Mouse (Mus musculus) kidney, adult 2 months (tissue): ENCODE measurements around the gene Smarca4. TPM values are rescaled to one million over a fixed set of nuclear protein-coding genes. Genes with fewer than 3 reads are reported as not detected.
"Not testable (repeated sequence)": the region's sequence is repeated elsewhere in the genome, so short reads cannot be mapped to it uniquely, and the experiment has no call there.

Source experiments
- DNase-seq: peaks from one replicate; pipeline ENCODE4 v3.0.0; 2021
- H3K27ac ChIP-seq: fragments of 200-500 bp; 2 replicates; pipeline ENCODE4 v1.5.1; 2012; ENCODE audit warnings: low read depth, low read length, control low read depth, inconsistent platforms; ENCODE audit not compliant: insufficient read depth
- H3K27me3 ChIP-seq: fragments of 200-500 bp; replicated peaks from 2 replicates; pipeline ENCODE4 v1.6.1; 2012; ENCODE audit warnings: mild to moderate bottlenecking, moderate library complexity, low read length, inconsistent platforms; ENCODE audit not compliant: control insufficient read depth, insufficient read depth
- H3K36me3 ChIP-seq: fragments of 200-500 bp; 2 replicates; pipeline ENCODE4 v1.6.1; 2012; ENCODE audit warnings: mild to moderate bottlenecking, moderate library complexity, low read length, inconsistent platforms; ENCODE audit not compliant: control insufficient read depth, insufficient read depth
- H3K4me1 ChIP-seq: fragments of 200-500 bp; 2 replicates; pipeline ENCODE4 v1.6.1; 2011; ENCODE audit warnings: low read length; ENCODE audit not compliant: control insufficient read depth, insufficient read depth
- H3K4me3 ChIP-seq: fragments of 200-500 bp; 2 replicates; pipeline ENCODE4 v1.5.1; 2011; ENCODE audit warnings: mild to moderate bottlenecking, low read depth, low read length, control low read depth; ENCODE audit not compliant: insufficient read depth
- CTCF ChIP-seq: fragments of 200-500 bp; conservative IDR thresholded peaks from 2 replicates; pipeline ENCODE4 v1.5.1; 2011; ENCODE audit warnings: low read depth, mild to moderate bottlenecking, control low read depth, low read length, moderate library complexity, mixed read lengths; ENCODE audit not compliant: insufficient read depth, insufficient read length
- POLR2A ChIP-seq: fragments of 200-500 bp; IDR thresholded peaks from one replicate; pipeline ENCODE4 v1.6.1; 2011; ENCODE audit warnings: low read depth, low read length, control low read depth
- WGBS: fragments of 180-500 bp; shearing (Covaris S2); methylation state at CpG from one replicate; pipeline ENCODE4 v1.1.7; 2018; 5-methylcytosine and 5-hydroxymethylcytosine counted together
- polyA plus RNA-seq: library from polyadenylated mRNA; depleted of rRNA; stranded (reverse); fragments of >200 nt; gene quantifications from 2 replicates; pipeline ENCODE4 v1.2.3, GENCODE M21; 2012

Smarca4 gene
- polyA plus RNA-seq, 1 experiment = 24.9 TPM

DNA sequence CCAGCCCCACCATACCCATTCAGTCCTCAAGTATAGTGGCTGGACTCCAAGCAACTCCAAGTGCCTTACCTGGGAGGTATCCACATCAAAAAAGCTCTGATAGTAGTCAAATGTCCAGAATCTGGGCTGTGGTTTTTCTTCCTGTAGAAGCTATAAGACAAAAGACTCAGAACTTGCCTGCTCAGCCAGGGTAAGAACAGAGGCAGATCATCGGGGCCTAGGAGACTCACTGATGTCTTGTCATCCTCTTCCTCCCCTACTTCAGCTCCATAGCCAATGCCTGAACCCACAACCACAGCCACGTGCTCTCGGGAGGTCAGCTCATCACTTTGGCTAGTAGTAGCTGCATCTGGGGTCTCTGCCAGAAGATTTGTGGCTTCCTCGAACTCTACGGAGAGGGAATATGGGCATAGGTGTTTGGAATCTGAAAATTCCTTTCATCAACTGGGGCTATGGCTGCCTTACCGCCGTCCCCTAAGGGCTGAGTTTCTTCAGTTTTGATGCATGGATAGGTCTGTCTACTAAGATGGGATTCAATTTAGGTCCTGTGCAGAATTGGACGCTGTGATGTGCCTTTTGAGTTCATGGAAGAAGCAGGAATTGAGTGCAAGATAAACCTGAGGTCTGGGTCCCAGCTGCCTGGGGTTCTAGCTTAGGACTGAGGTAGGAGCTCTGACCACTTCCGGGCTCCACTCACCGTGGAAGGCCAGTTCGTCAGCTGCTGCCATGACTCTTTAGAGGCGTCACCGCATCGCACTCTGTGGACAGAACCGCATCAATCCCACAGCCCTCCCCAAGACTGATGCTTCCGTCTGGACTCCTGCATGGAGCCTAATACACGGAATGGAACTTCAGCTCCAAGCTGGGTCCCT is 23.9 kb upstream of the Smarca4 start:
- H3K27me3 ChIP-seq = no peaks in the 10 kb centered on the region
- H3K4me3 ChIP-seq = peak overlapping the region; percentile 80
- peak overlapping the region; percentile 76 for H3K27ac ChIP-seq
- peaks cover 6% of the 10 kb centered on the region; the same call in 1 of the 2 replicates for H3K4me1 ChIP-seq
- no peak for DNase-seq
- TF ChIP-seq POLR2A (no peak), CTCF (no peak)
- H3K36me3 ChIP-seq = no peaks in the 10 kb centered on the region
- 15% methylated on average over 17 of the region's 17 CpGs for WGBS

- Histone ChIP-seq H3K36me3 (no peaks in the 10 kb centered on the region), H3K27me3 (no peaks in the 10 kb centered on the region), H3K27ac (peak within 1 kb of the TSS; percentile 76), H3K4me1 (peaks cover 6% of the 10 kb centered on the region; the same call in 1 of the 2 replicates), H3K4me3 (peak within 1 kb of the TSS; percentile 80)
- peak; percentile 97 for DNase-seq
- TF ChIP-seq POLR2A (peak; percentile 54), CTCF (0 out of 2 replicates have a peak, but pooled peaks have one; percentile 2)
- under 1% methylated on average over 30 of the region's 30 CpGs for WGBS
Observed at GRCm38 (mm10) chr9:21592703-21593121, 23.3 kb upstream of the Smarca4 start, which contains the start of the genes Timm29 and Yipf2. Timm29 (plus strand) TSS chr9:21592722. Yipf2 (minus strand) TSS chr9:21592828.

GRCm38 (mm10) chr9:21593122-21593721 is 22.7 kb upstream of the Smarca4 start:
- 0% methylated on average over 69 of the region's 69 CpGs for WGBS
- peak; percentile 54 for DNase-seq

GRCm38 (mm10) chr9:21594350-21594749 is 21.6 kb upstream of the Smarca4 start:
- not testable (repeated sequence) for H3K4me3 ChIP-seq, H3K27ac ChIP-seq, H3K36me3 ChIP-seq, DNase-seq, H3K4me1 ChIP-seq, H3K27me3 ChIP-seq
- 80% methylated on average over 8 of the region's 8 CpGs for WGBS

More at GRCm38 (mm10) chr9:21593122-21593721, 22.7 kb upstream of the Smarca4 start:
- H3K27me3 ChIP-seq = no peaks in the 10 kb centered on the region
- peak overlapping the region; percentile 80 for H3K4me3 ChIP-seq
- H3K4me1 ChIP-seq = peaks cover 6% of the 10 kb centered on the region; the same call in 1 of the 2 replicates
- no peak for TF ChIP-seq POLR2A
- H3K36me3 ChIP-seq = no peaks in the 10 kb centered on the region
- peak overlapping the region; percentile 61 for H3K27ac ChIP-seq

- Histone ChIP-seq H3K4me1 (peaks cover 6% of the 10 kb centered on the region; the same call in 1 of the 2 replicates), H3K4me3 (no peak overlapping the region), H3K36me3 (no peaks in the 10 kb centered on the region), H3K27me3 (no peaks in the 10 kb centered on the region), H3K27ac (no peak overlapping the region)
- TF ChIP-seq CTCF = no peak
- TF ChIP-seq POLR2A = no peak
- no peak for DNase-seq
- WGBS = 67% methylated on average over 2 of the region's 2 CpGs
Observed at GRCm38 (mm10) chr9:21594838-21595237, 21.1 kb upstream of the Smarca4 start.

- DNase-seq = no peak
- TF ChIP-seq CTCF (peak; percentile 35; the same call in 1 of the 2 replicates), POLR2A (no peak)
- Histone ChIP-seq H3K27me3 (no peaks in the 10 kb centered on the region), H3K4me1 (peaks cover 4% of the 10 kb centered on the region; the same call in 1 of the 2 replicates), H3K36me3 (no peaks in the 10 kb centered on the region), H3K27ac (no peak overlapping the region), H3K4me3 (no peak overlapping the region)
- WGBS = 37% methylated on average over 2 of the region's 2 CpGs
Observed at GRCm38 (mm10) chr9:21598198-21598597, 17.8 kb upstream of the Smarca4 start.

DNA sequence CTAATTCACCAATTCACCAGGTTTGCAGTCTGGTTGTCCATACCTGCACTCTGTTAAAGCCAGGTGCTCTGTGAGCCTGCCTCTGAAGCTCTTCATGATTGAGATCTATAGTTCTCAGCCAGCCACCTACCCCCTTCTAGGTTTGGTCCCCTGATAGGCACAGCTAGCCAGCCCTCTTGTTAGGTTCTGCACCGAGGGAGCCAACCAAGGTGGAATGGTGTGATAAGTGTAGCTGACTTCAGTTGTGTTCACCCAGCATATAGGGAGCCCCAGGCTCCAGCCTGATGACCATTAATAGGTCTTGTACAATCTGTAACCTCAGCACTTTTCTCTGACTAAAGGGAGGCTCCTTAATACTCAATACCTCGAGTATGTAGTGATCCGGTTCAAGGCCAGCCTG is 15.8 kb upstream of the Smarca4 start:
- H3K36me3 ChIP-seq = no peaks in the 10 kb centered on the region
- H3K4me3 ChIP-seq = no peak overlapping the region
- TF ChIP-seq CTCF (no peak), POLR2A (no peak)
- H3K4me1 ChIP-seq = no peaks in the 10 kb centered on the region; the same call in 1 of the 2 replicates
- WGBS = 75% methylated on average over 3 of the region's 3 CpGs
- H3K27me3 ChIP-seq = no peaks in the 10 kb centered on the region
- H3K27ac ChIP-seq = no peak overlapping the region
- DNase-seq = no peak
